Mouse (Mus musculus): ENCODE data around the gene Naxd.

- TF ChIP-seq POLR2A (IDR thresholded peaks at IDR 0.05; ENCODE audit: borderline replicate concordance, insufficient read depth, low read length) (no peak), CTCF (IDR thresholded peaks at IDR 0.05; ENCODE audit: borderline replicate concordance, insufficient read depth, low read depth, low read length) (no peak)
Measured at GRCm38 (mm10) chr8:11530155-11530770, 33.0 kb downstream of the Naxd start.
